22 mouse cellular contexts compared by ENCODE assay signal in the genomic region with DNA sequence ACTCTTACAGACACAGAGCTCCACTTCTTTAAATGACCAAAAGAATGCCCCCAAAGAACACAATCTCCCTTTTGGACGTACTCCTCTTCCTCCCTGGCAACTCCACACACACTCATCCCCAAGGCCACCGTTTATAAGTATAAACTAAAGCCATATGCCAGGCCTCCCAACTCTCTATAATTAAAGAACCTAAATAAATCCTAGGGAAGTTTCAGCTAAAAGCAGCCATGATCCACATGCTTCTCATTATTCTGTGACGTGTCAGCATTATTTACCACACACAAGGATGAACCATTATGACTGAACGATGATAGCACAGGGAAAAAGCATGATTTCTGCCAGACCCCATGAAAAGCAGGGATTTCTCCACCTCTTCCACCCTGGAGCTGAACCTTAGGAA.
DNase-seq lines count a peak whose midpoint lies in the region; ATAC-seq lines count a peak whose summit lies in the region.
"Had no signal": no experiment of that assay in that cellular context is flagged by ENCODE, and none has a peak within 500 bp of the region (broad histone marks: within the 10 kb centered on the region; RNA-seq: fewer than 3 reads in every experiment).

No protein-coding gene starts in this region.

- intact Hi-C loops in heart, postnatal 36 days (cut with DNase I): loop anchor here (5.0 kb wide), 1 partner anchor 55 kb away; no protein-coding TSS in a partner anchor

- ATAC-seq in embryonic facial prominence, embryonic 11.5 days (replicated peaks; ENCODE audit: insufficient number of reproducible peaks, low FRiP score, low TSS enrichment, low read depth): no peak
- no peak for ATAC-seq in heart, embryonic 13.5 days (ENCODE audit: extremely low read depth, insufficient number of reproducible peaks, low FRiP score, low TSS enrichment)
- no peak for ATAC-seq in limb, embryonic 12.5 days (ENCODE audit: insufficient number of reproducible peaks, insufficient read depth, low FRiP score, low TSS enrichment, low read depth)
- ATAC-seq in limb, embryonic 15.5 days (ENCODE audit: insufficient number of reproducible peaks, low FRiP score, low TSS enrichment, low read depth): no peak
- ATAC-seq: intestine, postnatal 0 days; midbrain, embryonic 16.5 days; Patski had no signal

- DNase-seq in embryonic facial prominence, embryonic 11.5 days (ENCODE audit: low spot score): peak; percentile 45
- no peak for DNase-seq in embryonic facial prominence, embryonic 10.5 days (ENCODE audit: low spot score)
- DNase-seq in heart, postnatal 36 days: no peak
- no peak for DNase-seq in limb, embryonic 10.5 days (ENCODE audit: low spot score)
- DNase-seq in adrenal gland, adult 2 months: no peak
- DNase-seq: adrenal gland, postnatal 25 days; cerebellum, adult 2 months; cerebellum, postnatal 25 days; kidney, adult 9 months; left cerebral cortex, postnatal 4 days; right cerebral cortex, postnatal 25 days; thymus, postnatal 14 days had no signal

- no peak overlapping the region for H3K4me3 ChIP-seq in embryonic facial prominence, embryonic 11.5 days (ENCODE audit: low read depth, low read length)
- H3K4me3 ChIP-seq in embryonic facial prominence, embryonic 10.5 days: no peak overlapping the region
- no peak overlapping the region for H3K4me3 ChIP-seq in heart, embryonic 13.5 days
- H3K4me3 ChIP-seq in limb, embryonic 12.5 days (replicated peaks): no peak overlapping the region
- no peak overlapping the region for H3K4me3 ChIP-seq in limb, embryonic 10.5 days
- H3K4me3 ChIP-seq in limb, embryonic 15.5 days: no peak overlapping the region
- H3K4me3 ChIP-seq: stomach, embryonic 15.5 days had no signal

- no peaks in the 10 kb centered on the region for H3K9me3 ChIP-seq in embryonic facial prominence, embryonic 11.5 days (replicated peaks; ENCODE audit: control insufficient read depth, low read length)
- no peaks in the 10 kb centered on the region for H3K9me3 ChIP-seq in embryonic facial prominence, embryonic 10.5 days
- no peaks in the 10 kb centered on the region for H3K9me3 ChIP-seq in heart, embryonic 13.5 days
- H3K9me3 ChIP-seq in limb, embryonic 12.5 days: 0 out of 2 replicates have a peak, but pooled peaks cover 4% of the 10 kb centered on the region
- H3K9me3 ChIP-seq in limb, embryonic 10.5 days (replicated peaks): no peaks in the 10 kb centered on the region
- no peaks in the 10 kb centered on the region for H3K9me3 ChIP-seq in limb, embryonic 15.5 days
- H3K9me3 ChIP-seq: G1E; stomach, embryonic 15.5 days had no signal

- 41% methylated on average over 4 of the region's 4 CpGs for WGBS in embryonic facial prominence, embryonic 11.5 days
- WGBS in embryonic facial prominence, embryonic 10.5 days: 43% methylated on average over 4 of the region's 4 CpGs
- 65% methylated on average over 4 of the region's 4 CpGs for WGBS in heart, embryonic 13.5 days
- 19% methylated on average over 4 of the region's 4 CpGs for WGBS in limb, embryonic 12.5 days
- 31% methylated on average over 4 of the region's 4 CpGs for WGBS in limb, embryonic 10.5 days
- 26% methylated on average over 4 of the region's 4 CpGs for WGBS in limb, embryonic 15.5 days

- H3K27me3 ChIP-seq in embryonic facial prominence, embryonic 11.5 days (ENCODE audit: control insufficient read depth, insufficient read depth, low read length): no peaks in the 10 kb centered on the region
- H3K27me3 ChIP-seq in embryonic facial prominence, embryonic 10.5 days (replicated peaks; ENCODE audit: low read depth, poor library complexity, severe bottlenecking): no peaks in the 10 kb centered on the region
- no peaks in the 10 kb centered on the region for H3K27me3 ChIP-seq in heart, embryonic 13.5 days (replicated peaks)
- H3K27me3 ChIP-seq in limb, embryonic 12.5 days: no peaks in the 10 kb centered on the region
- H3K27me3 ChIP-seq in limb, embryonic 10.5 days (ENCODE audit: low read depth, poor library complexity, severe bottlenecking): no peaks in the 10 kb centered on the region
- no peaks in the 10 kb centered on the region for H3K27me3 ChIP-seq in limb, embryonic 15.5 days
- H3K27me3 ChIP-seq: Patski; stomach, embryonic 15.5 days had no signal

- H3K36me3 ChIP-seq in embryonic facial prominence, embryonic 11.5 days (replicated peaks; ENCODE audit: control insufficient read depth, insufficient read depth, low read depth, low read length): no peaks in the 10 kb centered on the region
- peaks cover 23% of the 10 kb centered on the region for H3K36me3 ChIP-seq in embryonic facial prominence, embryonic 10.5 days (replicated peaks)
- peaks cover 21% of the 10 kb centered on the region for H3K36me3 ChIP-seq in heart, embryonic 13.5 days
- H3K36me3 ChIP-seq in limb, embryonic 12.5 days: peaks cover 25% of the 10 kb centered on the region
- peaks cover 30% of the 10 kb centered on the region for H3K36me3 ChIP-seq in limb, embryonic 10.5 days
- peaks cover 17% of the 10 kb centered on the region for H3K36me3 ChIP-seq in limb, embryonic 15.5 days
- H3K36me3 ChIP-seq: G1E; stomach, embryonic 15.5 days had no signal

- H3K9ac ChIP-seq in embryonic facial prominence, embryonic 11.5 days (replicated peaks; ENCODE audit: low read length): no peak overlapping the region
- H3K9ac ChIP-seq in heart, embryonic 13.5 days: no peak overlapping the region
- H3K9ac ChIP-seq in limb, embryonic 12.5 days (replicated peaks): no peak overlapping the region
- no peak overlapping the region for H3K9ac ChIP-seq in limb, embryonic 15.5 days
- H3K9ac ChIP-seq: hindbrain, embryonic 14.5 days; stomach, embryonic 15.5 days had no signal

- H3K4me1 ChIP-seq in embryonic facial prominence, embryonic 11.5 days (ENCODE audit: control insufficient read depth, insufficient read depth, low read length): no peaks in the 10 kb centered on the region
- peaks cover 28% of the 10 kb centered on the region for H3K4me1 ChIP-seq in embryonic facial prominence, embryonic 10.5 days
- peaks cover 37% of the 10 kb centered on the region for H3K4me1 ChIP-seq in heart, embryonic 13.5 days
- H3K4me1 ChIP-seq in limb, embryonic 12.5 days (replicated peaks): peaks cover 30% of the 10 kb centered on the region
- peaks cover 38% of the 10 kb centered on the region for H3K4me1 ChIP-seq in limb, embryonic 10.5 days
- H3K4me1 ChIP-seq in limb, embryonic 15.5 days: peaks cover 28% of the 10 kb centered on the region

- H3K4me2 ChIP-seq in embryonic facial prominence, embryonic 11.5 days (ENCODE audit: low read depth, low read length): no peak overlapping the region
- H3K4me2 ChIP-seq in heart, embryonic 13.5 days: no peak overlapping the region
- H3K4me2 ChIP-seq in limb, embryonic 12.5 days: no peak overlapping the region
- H3K4me2 ChIP-seq in limb, embryonic 15.5 days: no peak overlapping the region
- H3K4me2 ChIP-seq: hindbrain, embryonic 14.5 days; midbrain, embryonic 11.5 days; stomach, embryonic 15.5 days had no signal

- H3K27ac ChIP-seq in embryonic facial prominence, embryonic 11.5 days (replicated peaks; ENCODE audit: low read depth, low read length): no peak overlapping the region
- H3K27ac ChIP-seq in embryonic facial prominence, embryonic 10.5 days (replicated peaks): no peak overlapping the region
- peak overlapping the region; percentile 57; the same call in 1 of the 2 replicates for H3K27ac ChIP-seq in heart, embryonic 13.5 days (replicated peaks)
- peak overlapping the region; percentile 18; the same call in 1 of the 2 replicates for H3K27ac ChIP-seq in limb, embryonic 12.5 days
- no peak overlapping the region for H3K27ac ChIP-seq in limb, embryonic 10.5 days
- peak overlapping the region; percentile 57; the same call in 1 of the 2 replicates for H3K27ac ChIP-seq in limb, embryonic 15.5 days
- H3K27ac ChIP-seq: hindbrain, embryonic 14.5 days; stomach, embryonic 15.5 days had no signal

Comparison
In these comparisons a context has a peak if more than half of its experiments do, and no peak if none do; other contexts are left out.
1. H3K27ac ChIP-seq: peak in heart, embryonic 13.5 days (single experiment), limb, embryonic 12.5 days (single experiment) and limb, embryonic 15.5 days (single experiment); none in embryonic facial prominence, embryonic 11.5 days (single experiment), embryonic facial prominence, embryonic 10.5 days (single experiment) and limb, embryonic 10.5 days (single experiment).